Mouse (Mus musculus): ENCODE data around the gene Kcnk4.

The Kcnk4 gene

GRCm38 (mm10) chr19:6874257-6874656 lies 60.1 kb downstream of the Kcnk4 start:
- DNase-seq: no peak
